Mouse (Mus musculus) MEL (cell line): ENCODE results near the gene Nup153. TPM values are rescaled to one million over a fixed set of nuclear protein-coding genes. Genes with fewer than 3 reads are reported as not detected.

Source experiments
- DNase-seq: peaks from one replicate; pipeline ENCODE4 v3.0.0; 2011; ENCODE audit warnings: low read depth, low spot score
- H3K27ac ChIP-seq: 2 replicates; pipeline ENCODE4 v1.5.1; 2012; ENCODE audit warnings: low read depth, mild to moderate bottlenecking, control low read depth, low read length, moderate library complexity; ENCODE audit not compliant: control insufficient read depth
- H3K27me3 ChIP-seq, 2 experiments: fragments of 150-350 bp in 1 of 2; sonication (generic) in 1 of 2; 2 replicates each; pipeline ENCODE4 v1.6.1; 2012; ENCODE audit warnings: low read length in 2 of 2, mild to moderate bottlenecking in 2 of 2, improper control_type of control experiment in 1 of 2, moderate library complexity in 1 of 2; ENCODE audit not compliant: insufficient read depth in 2 of 2, control insufficient read depth in 1 of 2
- H3K36me3 ChIP-seq, 2 experiments: 2 replicates each; pipeline ENCODE4 v1.6.1; 2012 to 2014; ENCODE audit warnings: low read length in 2 of 2, improper control_type of control experiment in 1 of 2, inconsistent platforms in 1 of 2, mild to moderate bottlenecking in 1 of 2; ENCODE audit not compliant: insufficient read depth in 2 of 2, control insufficient read depth in 1 of 2
- H3K4me1 ChIP-seq, 2 experiments: fragments of 150-350 bp in 1 of 2; sonication (generic) in 1 of 2; 2 replicates each; pipeline ENCODE4 v1.6.1; 2012; ENCODE audit warnings: low read length in 2 of 2, improper control_type of control experiment in 1 of 2, mild to moderate bottlenecking in 1 of 2; ENCODE audit not compliant: insufficient read depth in 2 of 2, control insufficient read depth in 1 of 2
- H3K4me3 ChIP-seq, 2 experiments: fragments of 150-350 bp in 1 of 2; sonication (generic) in 1 of 2; 2 replicates each; pipeline ENCODE4 v1.5.1; 2012; ENCODE audit warnings: low read depth in 2 of 2, low read length in 2 of 2, mild to moderate bottlenecking in 2 of 2, moderate library complexity in 2 of 2, control low read depth in 1 of 2, improper control_type of control experiment in 1 of 2; ENCODE audit not compliant: control insufficient read depth in 1 of 2, insufficient read depth in 1 of 2
- H3K79me2 ChIP-seq: 2 replicates; pipeline ENCODE4 v1.6.1; 2012; ENCODE audit warnings: mild to moderate bottlenecking, low read length, moderate library complexity; ENCODE audit not compliant: control insufficient read depth, poor library complexity, insufficient read depth
- H3K9ac ChIP-seq: 2 replicates; pipeline ENCODE4 v1.6.1; 2012; ENCODE audit warnings: low read depth, mild to moderate bottlenecking, control low read depth, low read length, moderate library complexity; ENCODE audit not compliant: control insufficient read depth, poor library complexity, severe bottlenecking
- H3K9me3 ChIP-seq: fragments of 150-350 bp; sonication (generic); replicated peaks from 2 replicates; pipeline ENCODE4 v1.6.1; 2012; ENCODE audit warnings: mild to moderate bottlenecking, low read length, improper control_type of control experiment, moderate library complexity; ENCODE audit not compliant: insufficient read depth
- BHLHE40 ChIP-seq: IDR thresholded peaks from 2 replicates; pipeline ENCODE4 v1.6.1; 2012; ENCODE audit warnings: low read depth, mild to moderate bottlenecking, inconsistent platforms, low read length, improper control_type of control experiment, borderline replicate concordance
- CHD2 ChIP-seq: IDR thresholded peaks from 2 replicates; pipeline ENCODE4 v1.6.1; 2011; ENCODE audit warnings: low read length, improper control_type of control experiment
- CTCF ChIP-seq, 3 experiments: IDR thresholded peaks in 2 of 3; conservative IDR thresholded peaks in 1 of 3; 2 replicates each; pipeline ENCODE4 v1.5.1; 2011 to 2012; ENCODE audit warnings: low read length in 3 of 3, low read depth in 2 of 3, mild to moderate bottlenecking in 2 of 3, improper control_type of control experiment in 1 of 3, inconsistent platforms in 1 of 3, mixed read lengths in 1 of 3, moderate library complexity in 1 of 3; ENCODE audit not compliant: control insufficient read depth in 1 of 3, insufficient read depth in 1 of 3, poor library complexity in 1 of 3, severe bottlenecking in 1 of 3
- E2F4 ChIP-seq: IDR thresholded peaks from 2 replicates; pipeline ENCODE4 v1.6.1; 2011; ENCODE audit warnings: low read depth, low read length, improper control_type of control experiment, borderline replicate concordance
- ELF1 ChIP-seq: IDR thresholded peaks from 2 replicates; pipeline ENCODE4 v1.6.1; 2014; ENCODE audit warnings: low read depth, mild to moderate bottlenecking, inconsistent platforms, low read length, improper control_type of control experiment, moderate library complexity
- GABPA ChIP-seq: IDR thresholded peaks from 2 replicates; pipeline ENCODE4 v1.6.1; 2012; ENCODE audit warnings: low read depth, mild to moderate bottlenecking, inconsistent platforms, low read length, improper control_type of control experiment, moderate library complexity
- GATA1 ChIP-seq: IDR thresholded peaks from 2 replicates; pipeline ENCODE4 v1.6.1; 2011; ENCODE audit warnings: low read depth, low read length, improper control_type of control experiment
- HCFC1 ChIP-seq: IDR thresholded peaks from 2 replicates; pipeline ENCODE4 v1.6.1; 2012; ENCODE audit warnings: low read depth, mild to moderate bottlenecking, inconsistent platforms, low read length, improper control_type of control experiment, moderate library complexity
- JUND ChIP-seq: IDR thresholded peaks from 2 replicates; pipeline ENCODE4 v1.6.1; 2011; ENCODE audit warnings: low read depth, mild to moderate bottlenecking, improper control_type of control experiment, low read length
- KAT2A ChIP-seq: conservative IDR thresholded peaks from 2 replicates; pipeline ENCODE4 v1.6.1; 2012; ENCODE audit warnings: low read depth, low read length, improper control_type of control experiment, inconsistent platforms
- MAFK ChIP-seq: IDR thresholded peaks from 2 replicates; pipeline ENCODE4 v1.6.1; 2011; ENCODE audit warnings: low read depth, mild to moderate bottlenecking, low read length, improper control_type of control experiment, borderline replicate concordance
- MAX ChIP-seq: IDR thresholded peaks from 2 replicates; pipeline ENCODE4 v1.6.1; 2011; ENCODE audit warnings: low read length, improper control_type of control experiment
- MXI1 ChIP-seq: IDR thresholded peaks from 2 replicates; pipeline ENCODE4 v1.6.1; 2011; ENCODE audit warnings: mild to moderate bottlenecking, low read depth, low read length, improper control_type of control experiment
- MYB ChIP-seq: IDR thresholded peaks from 2 replicates; pipeline ENCODE4 v1.6.1; 2011; ENCODE audit warnings: mild to moderate bottlenecking, low read depth, low read length, improper control_type of control experiment
- NELFE ChIP-seq: IDR thresholded peaks from 2 replicates; pipeline ENCODE4 v1.6.1; 2011; ENCODE audit warnings: low read depth, low read length, improper control_type of control experiment
- POLR2A ChIP-seq, 2 experiments: IDR thresholded peaks; 2 replicates each; pipeline ENCODE4 v1.6.1; 2011 to 2012; ENCODE audit warnings: low read length in 2 of 2, mild to moderate bottlenecking in 2 of 2, control low read depth in 1 of 2, improper control_type of control experiment in 1 of 2, low read depth in 1 of 2, moderate library complexity in 1 of 2; ENCODE audit not compliant: control insufficient read depth in 1 of 2, insufficient read depth in 1 of 2, poor library complexity in 1 of 2
- POLR2AphosphoS5 ChIP-seq: IDR thresholded peaks from 2 replicates; pipeline ENCODE4 v1.6.1; 2012; ENCODE audit warnings: low read depth, borderline replicate concordance, mild to moderate bottlenecking, inconsistent platforms, low read length, moderate library complexity, mixed read lengths
- RAD21 ChIP-seq: IDR thresholded peaks from 2 replicates; pipeline ENCODE4 v1.6.1; 2011; ENCODE audit warnings: mild to moderate bottlenecking, low read depth, low read length, improper control_type of control experiment
- SMC3 ChIP-seq: IDR thresholded peaks from 2 replicates; pipeline ENCODE4 v1.6.1; 2011; ENCODE audit warnings: low read depth, low read length, improper control_type of control experiment
- USF1 ChIP-seq: IDR thresholded peaks from 2 replicates; pipeline ENCODE4 v1.6.1; 2014; ENCODE audit warnings: low read depth, mild to moderate bottlenecking, inconsistent platforms, low read length, improper control_type of control experiment, moderate library complexity
- ZC3H11A ChIP-seq: IDR thresholded peaks from 2 replicates; pipeline ENCODE4 v1.6.1; 2012; ENCODE audit warnings: low read depth, mild to moderate bottlenecking, inconsistent platforms, low read length, improper control_type of control experiment
- ZMIZ1 ChIP-seq: IDR thresholded peaks from 2 replicates; pipeline ENCODE4 v1.6.1; 2012; ENCODE audit warnings: low read depth, mild to moderate bottlenecking, inconsistent platforms, low read length, improper control_type of control experiment, moderate library complexity
- polyA plus RNA-seq, 2 experiments: library from polyadenylated mRNA; stranded (reverse) in 1 of 2; unstranded in 1 of 2; fragments of >175 nt in 1 of 2; fragments of >200 nt in 1 of 2; gene quantifications; 2 replicates each; pipeline versions ENCODE4 v1.2.1 to v1.2.4; 2012; ENCODE audit warnings: low replicate concordance in 2 of 2, low read depth in 1 of 2; ENCODE audit not compliant: insufficient read length in 2 of 2, insufficient read depth in 1 of 2, missing spikeins in 1 of 2
- total RNA-seq: library from RNA; depleted of rRNA; stranded (reverse); fragments of 300-350 nt; gene quantifications from 2 replicates; pipeline ENCODE4 v1.2.3, GENCODE M21; 2012

Nup153 gene
- total and polyA plus RNA-seq, 3 experiments = 64.6 to 221 (median 82.8) TPM

DNA sequence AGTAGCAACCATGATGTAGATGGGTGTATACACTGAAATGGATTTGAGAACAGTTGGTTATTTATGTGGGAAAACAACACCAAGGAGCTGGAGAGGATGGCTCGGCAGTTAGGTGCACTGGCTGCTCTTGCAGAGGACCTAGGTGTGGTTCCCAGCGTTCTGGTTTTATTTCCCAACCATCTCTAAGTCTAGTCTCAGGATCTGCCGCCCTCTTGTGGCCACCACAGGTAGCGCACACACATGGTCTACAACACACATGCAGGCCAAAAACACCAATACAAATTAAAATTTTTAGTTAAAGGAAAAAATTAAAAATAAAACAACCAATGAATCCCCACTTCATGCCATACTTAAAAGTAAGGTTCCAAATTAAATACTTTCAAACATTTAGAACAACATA lies 85.4 kb downstream of the Nup153 start:
- H3K27ac ChIP-seq = no peak overlapping the region
- H3K9ac ChIP-seq = no peak overlapping the region
- H3K9me3 ChIP-seq = no peaks in the 10 kb centered on the region
- H3K79me2 ChIP-seq = no peaks in the 10 kb centered on the region
- no peak overlapping the region for H3K4me3 ChIP-seq
- H3K4me1 ChIP-seq = no peaks in the 10 kb centered on the region
- TF ChIP-seq POLR2AphosphoS5 (no peak), MYB (no peak), MAX (no peak), MAFK (no peak), GABPA (no peak), E2F4 (no peak), GATA1 (no peak), JUND (no peak), ZMIZ1 (no peak), ELF1 (no peak), MXI1 (no peak), SMC3 (peak; percentile 75), RAD21 (peak; percentile 69), CTCF (IDR thresholded peaks at IDR 0.05 in 2 of 3, conservative IDR thresholded peaks at IDR 0.05 in 1 of 3; ENCODE audit: control insufficient read depth in 1 of 3, insufficient read depth in 1 of 3, low read depth in 2 of 3, low read length in 3 of 3, poor library complexity in 1 of 3, severe bottlenecking in 1 of 3) (peak; percentile 51 to 76 (median 66)), NELFE (no peak), HCFC1 (no peak), POLR2A (IDR thresholded peaks at IDR 0.05; ENCODE audit: control insufficient read depth in 1 of 2, insufficient read depth in 1 of 2, low read depth in 1 of 2, low read length in 2 of 2, poor library complexity in 1 of 2) (no peak), KAT2A (no peak), ZC3H11A (peak; percentile 55), USF1 (no peak), CHD2 (no peak), BHLHE40 (no peak)
- DNase-seq = peak; percentile 51
- no peaks in the 10 kb centered on the region for H3K36me3 ChIP-seq
- H3K27me3 ChIP-seq = no peaks in the 10 kb centered on the region

DNA sequence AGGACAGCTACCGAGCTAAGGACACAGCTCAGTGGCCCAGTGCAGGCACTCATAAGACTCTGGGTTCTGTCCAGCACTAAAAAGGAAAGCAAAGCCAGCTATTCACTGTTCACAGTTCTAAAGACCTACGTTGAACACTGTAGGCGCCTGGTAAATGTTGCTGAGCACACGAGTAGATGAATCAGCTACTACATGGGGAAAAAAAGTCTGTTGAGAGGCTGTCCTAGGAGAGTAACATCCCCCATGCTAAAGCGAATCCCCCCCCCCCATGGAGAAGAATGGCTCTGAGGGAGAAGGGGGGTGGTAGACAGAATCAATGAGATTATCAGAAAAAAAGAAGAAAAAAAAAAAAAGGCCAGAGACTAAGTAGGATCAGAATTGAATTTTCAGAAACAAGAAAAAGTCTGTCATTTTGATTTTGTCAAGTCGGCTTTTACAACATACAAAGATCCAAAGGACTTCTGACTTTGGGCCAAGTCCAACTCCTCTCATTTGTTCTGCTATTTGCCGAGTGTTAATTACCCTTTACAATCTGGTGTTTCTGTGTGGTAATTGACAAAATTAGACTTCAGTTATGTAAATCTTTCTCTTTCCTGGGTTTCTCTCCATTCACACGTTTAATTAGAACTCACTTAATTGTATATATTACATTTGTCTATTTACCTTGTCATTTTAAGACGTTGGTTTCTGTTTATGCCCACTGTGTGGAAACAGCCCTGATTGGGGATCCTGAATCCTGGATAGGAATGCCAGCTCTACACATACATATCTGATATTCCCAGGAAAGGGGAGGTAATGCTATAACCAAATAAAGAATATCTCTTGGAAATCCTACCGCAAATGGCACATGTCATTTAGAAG lies 86.9 kb downstream of the Nup153 start:
- TF ChIP-seq E2F4 (no peak), POLR2A (IDR thresholded peaks at IDR 0.05; ENCODE audit: control insufficient read depth in 1 of 2, insufficient read depth in 1 of 2, low read depth in 1 of 2, low read length in 2 of 2, poor library complexity in 1 of 2) (no peak)
- Histone ChIP-seq H3K27me3 (no peaks in the 10 kb centered on the region), H3K4me1 (no peaks in the 10 kb centered on the region), H3K36me3 (no peaks in the 10 kb centered on the region), H3K4me3 (no peak overlapping the region), H3K79me2 (no peaks in the 10 kb centered on the region), H3K27ac (no peak overlapping the region), H3K9me3 (no peaks in the 10 kb centered on the region), H3K9ac (no peak overlapping the region)
- no peak for DNase-seq
